In the genomic region with DNA sequence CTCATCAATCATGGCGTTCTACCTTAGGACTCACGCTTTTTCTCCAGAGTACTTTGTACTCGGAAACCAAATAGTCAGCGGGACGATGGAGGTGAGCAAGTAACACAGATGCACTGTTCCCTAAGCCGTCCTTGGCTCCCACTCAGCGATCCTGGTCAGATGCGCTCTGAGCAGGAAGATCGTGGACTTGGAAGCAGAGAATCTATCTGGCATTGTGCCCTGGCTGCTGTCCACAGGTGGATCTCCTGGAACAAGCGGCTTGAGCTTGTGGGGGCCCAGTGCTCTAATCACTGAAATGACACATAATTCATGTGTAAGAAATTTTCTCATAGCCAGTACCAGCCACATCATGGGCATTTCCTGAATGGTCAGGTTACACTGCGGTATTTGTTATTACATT, we compare ENCODE assay signal across 23 mouse cellular contexts.
DNase-seq lines count a peak whose midpoint lies in the region; ATAC-seq and TF ChIP-seq lines count a peak whose summit lies in the region.
"Had no signal": no experiment of that assay in that cellular context is flagged by ENCODE, and none has a peak within 500 bp of the region (broad histone marks: within the 10 kb centered on the region; RNA-seq: fewer than 3 reads in every experiment).

No protein-coding gene starts in this region.

- DNase-seq in cerebellum, postnatal 10 days: peak; percentile 69 to 76
- no peak for DNase-seq in cerebellum, adult 11-12 months
- peak; percentile 19 for DNase-seq in hindbrain, postnatal 0 days (ENCODE audit: low spot score)
- peak; percentile 20 to 37 for DNase-seq in kidney, postnatal 25 days
- DNase-seq in midbrain, postnatal 0 days (ENCODE audit: low spot score): peak; percentile 3
- no peak for DNase-seq in midbrain, embryonic 14.5 days
- DNase-seq: adrenal gland, adult 8-10 months; B cell, adult 2 months; cerebellum, adult 11 months; embryo, embryonic 11 days; gastrocnemius, adult 2 months; gastrocnemius, postnatal 25 days; heart, postnatal 36 days had no signal

- WGBS in hindbrain, postnatal 0 days: 76% methylated on average over 11 of the region's 11 CpGs
- WGBS in hindbrain, embryonic 12.5 days: 89% methylated on average over 11 of the region's 11 CpGs
- 83% methylated on average over 11 of the region's 11 CpGs for WGBS in kidney, embryonic 16.5 days
- WGBS in midbrain, postnatal 0 days: 90% methylated on average over 11 of the region's 11 CpGs
- WGBS in midbrain, embryonic 14.5 days: 89% methylated on average over 11 of the region's 11 CpGs

- H3K4me2 ChIP-seq in hindbrain, postnatal 0 days (ENCODE audit: low read depth, low read length): no peak overlapping the region
- H3K4me2 ChIP-seq in hindbrain, embryonic 12.5 days (replicated peaks): no peak overlapping the region
- no peak overlapping the region for H3K4me2 ChIP-seq in kidney, embryonic 16.5 days (replicated peaks; ENCODE audit: low read depth, low read length)
- H3K4me2 ChIP-seq in midbrain, postnatal 0 days (ENCODE audit: low read depth, low read length, poor library complexity, severe bottlenecking): no peak overlapping the region
- no peak overlapping the region for H3K4me2 ChIP-seq in midbrain, embryonic 14.5 days (ENCODE audit: low read length)
- H3K4me2 ChIP-seq: embryonic facial prominence, embryonic 15.5 days; heart, embryonic 13.5 days had no signal

- H3K9ac ChIP-seq in hindbrain, postnatal 0 days (replicated peaks; ENCODE audit: low read length): no peak overlapping the region
- no peak overlapping the region for H3K9ac ChIP-seq in hindbrain, embryonic 12.5 days
- H3K9ac ChIP-seq in kidney, embryonic 16.5 days (replicated peaks; ENCODE audit: low read length): no peak overlapping the region
- no peak overlapping the region for H3K9ac ChIP-seq in midbrain, postnatal 0 days (replicated peaks; ENCODE audit: low read length, poor library complexity, severe bottlenecking)
- H3K9ac ChIP-seq in midbrain, embryonic 14.5 days (replicated peaks; ENCODE audit: low read length): no peak overlapping the region
- H3K9ac ChIP-seq: embryonic facial prominence, embryonic 15.5 days; heart, embryonic 13.5 days had no signal

- no peak overlapping the region for H3K27ac ChIP-seq in hindbrain, postnatal 0 days
- no peak overlapping the region for H3K27ac ChIP-seq in hindbrain, embryonic 12.5 days
- no peak overlapping the region for H3K27ac ChIP-seq in kidney, embryonic 16.5 days (ENCODE audit: low read length)
- no peak overlapping the region for H3K27ac ChIP-seq in midbrain, postnatal 0 days (ENCODE audit: low read depth, low read length)
- H3K27ac ChIP-seq in midbrain, embryonic 14.5 days (replicated peaks; ENCODE audit: low read depth, low read length): no peak overlapping the region
- H3K27ac ChIP-seq: embryonic facial prominence, embryonic 15.5 days; forebrain, embryonic 10.5 days; gastrocnemius, adult 2 months; heart, embryonic 13.5 days had no signal

- H3K27me3 ChIP-seq in hindbrain, postnatal 0 days (ENCODE audit: insufficient read depth, low read length): no peaks in the 10 kb centered on the region
- no peaks in the 10 kb centered on the region for H3K27me3 ChIP-seq in hindbrain, embryonic 12.5 days
- H3K27me3 ChIP-seq in kidney, embryonic 16.5 days (ENCODE audit: insufficient read depth, low read length): no peaks in the 10 kb centered on the region
- no peaks in the 10 kb centered on the region for H3K27me3 ChIP-seq in midbrain, postnatal 0 days (ENCODE audit: insufficient read depth, low read length)
- no peaks in the 10 kb centered on the region for H3K27me3 ChIP-seq in midbrain, embryonic 14.5 days (ENCODE audit: control insufficient read depth, insufficient read depth, low read length)
- H3K27me3 ChIP-seq: embryonic facial prominence, embryonic 15.5 days; heart, embryonic 13.5 days had no signal

- H3K4me3 ChIP-seq in hindbrain, postnatal 0 days (ENCODE audit: low read length): no peak overlapping the region
- H3K4me3 ChIP-seq in hindbrain, embryonic 12.5 days: no peak overlapping the region
- H3K4me3 ChIP-seq in kidney, embryonic 16.5 days (ENCODE audit: low read length): no peak overlapping the region
- no peak overlapping the region for H3K4me3 ChIP-seq in midbrain, postnatal 0 days (ENCODE audit: low read depth, low read length)
- H3K4me3 ChIP-seq in midbrain, embryonic 14.5 days (replicated peaks; ENCODE audit: low read depth, low read length): no peak overlapping the region
- H3K4me3 ChIP-seq: embryonic facial prominence, embryonic 15.5 days; erythroblast, embryonic 14.5 days; forebrain, embryonic 10.5 days; gastrocnemius, adult 2 months; heart, embryonic 13.5 days had no signal

- no peaks in the 10 kb centered on the region for H3K4me1 ChIP-seq in hindbrain, postnatal 0 days (ENCODE audit: insufficient read depth, low read length)
- H3K4me1 ChIP-seq in hindbrain, embryonic 12.5 days: no peaks in the 10 kb centered on the region
- no peaks in the 10 kb centered on the region for H3K4me1 ChIP-seq in kidney, embryonic 16.5 days (ENCODE audit: insufficient read depth, low read length)
- no peaks in the 10 kb centered on the region for H3K4me1 ChIP-seq in midbrain, postnatal 0 days (ENCODE audit: insufficient read depth, low read length)
- no peaks in the 10 kb centered on the region for H3K4me1 ChIP-seq in midbrain, embryonic 14.5 days (ENCODE audit: control insufficient read depth, insufficient read depth, low read length)
- H3K4me1 ChIP-seq: embryonic facial prominence, embryonic 15.5 days; forebrain, embryonic 10.5 days; heart, embryonic 13.5 days had no signal

- H3K9me3 ChIP-seq in hindbrain, postnatal 0 days (ENCODE audit: low read length): no peaks in the 10 kb centered on the region
- no peaks in the 10 kb centered on the region for H3K9me3 ChIP-seq in hindbrain, embryonic 12.5 days (replicated peaks)
- no peaks in the 10 kb centered on the region for H3K9me3 ChIP-seq in kidney, embryonic 16.5 days (ENCODE audit: low read length)
- no peaks in the 10 kb centered on the region for H3K9me3 ChIP-seq in midbrain, postnatal 0 days (ENCODE audit: low read length)
- no peaks in the 10 kb centered on the region for H3K9me3 ChIP-seq in midbrain, embryonic 14.5 days (ENCODE audit: control insufficient read depth, low read length)
- H3K9me3 ChIP-seq: embryonic facial prominence, embryonic 15.5 days; forebrain, embryonic 10.5 days; G1E; heart, embryonic 13.5 days had no signal

- no peak for ATAC-seq in hindbrain, postnatal 0 days
- no peak for ATAC-seq in hindbrain, embryonic 12.5 days (ENCODE audit: low FRiP score)
- no peak for ATAC-seq in kidney, embryonic 16.5 days (ENCODE audit: low FRiP score, low TSS enrichment)
- ATAC-seq in midbrain, postnatal 0 days (ENCODE audit: low FRiP score): no peak
- no peak for ATAC-seq in midbrain, embryonic 14.5 days (ENCODE audit: low FRiP score, low TSS enrichment)
- ATAC-seq: CD4-positive, CD25-positive, alpha-beta regulatory T cell, adult 4 months; forebrain, embryonic 14.5 days; hindbrain, embryonic 16.5 days had no signal

- TF ChIP-seq CTCF in hindbrain, postnatal 0 days (IDR thresholded peaks at IDR 0.05; ENCODE audit: low read depth): no peak
- no peak for TF ChIP-seq CTCF in midbrain, postnatal 0 days (IDR thresholded peaks at IDR 0.05)

- no peaks in the 10 kb centered on the region for H3K36me3 ChIP-seq in hindbrain, postnatal 0 days (ENCODE audit: insufficient read depth, low read length)
- no peaks in the 10 kb centered on the region for H3K36me3 ChIP-seq in hindbrain, embryonic 12.5 days
- H3K36me3 ChIP-seq in kidney, embryonic 16.5 days (ENCODE audit: insufficient read depth, low read length): no peaks in the 10 kb centered on the region
- no peaks in the 10 kb centered on the region for H3K36me3 ChIP-seq in midbrain, postnatal 0 days (ENCODE audit: insufficient read depth, low read length)
- H3K36me3 ChIP-seq in midbrain, embryonic 14.5 days (ENCODE audit: control insufficient read depth, insufficient read depth, low read length): no peaks in the 10 kb centered on the region
- H3K36me3 ChIP-seq: embryonic facial prominence, embryonic 15.5 days; forebrain, embryonic 10.5 days; G1E; heart, embryonic 13.5 days had no signal

Comparison
In these comparisons a context has a peak if more than half of its experiments do, and no peak if none do; other contexts are left out.
1. DNase-seq: peak in cerebellum, postnatal 10 days (2 of 2), hindbrain, postnatal 0 days (single experiment), kidney, postnatal 25 days (2 of 2) and midbrain, postnatal 0 days (single experiment); none in cerebellum, adult 11-12 months (single experiment) and midbrain, embryonic 14.5 days (single experiment).